Mouse (Mus musculus): ENCODE measurements around the gene Cfap126.
"Not testable (repeated sequence)": the region's sequence is repeated elsewhere in the genome, so short reads cannot be mapped to it uniquely, and the experiment has no call there.

Cfap126 gene

DNA sequence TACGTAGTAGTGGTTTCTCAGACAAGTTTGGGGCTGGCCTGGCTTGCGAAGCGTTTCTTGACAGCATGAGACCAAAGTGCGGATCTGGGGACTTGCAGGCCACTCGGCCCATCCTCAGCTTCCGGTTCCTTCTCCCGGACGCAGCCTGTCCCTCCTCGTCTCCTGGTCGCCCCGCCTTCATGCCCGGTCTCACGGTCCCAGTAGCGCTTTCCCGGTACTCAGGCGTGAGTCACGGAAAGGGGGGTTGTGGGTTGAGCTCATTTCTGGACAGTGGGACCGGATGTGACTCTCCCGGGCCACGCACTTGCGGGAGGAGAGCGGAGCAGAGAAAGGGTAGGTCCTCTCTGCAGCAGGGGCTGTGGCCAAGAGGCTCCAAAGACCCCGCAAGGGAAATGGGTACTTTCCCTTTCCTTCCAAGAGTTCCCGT, at the start of gene Cfap126:
TSS of gene Cfap126 (plus strand) at position 46 of the 427 bp plus-strand sequence.
- in situ Hi-C loops (cut with MboI, MseI): no loop called here

DNA sequence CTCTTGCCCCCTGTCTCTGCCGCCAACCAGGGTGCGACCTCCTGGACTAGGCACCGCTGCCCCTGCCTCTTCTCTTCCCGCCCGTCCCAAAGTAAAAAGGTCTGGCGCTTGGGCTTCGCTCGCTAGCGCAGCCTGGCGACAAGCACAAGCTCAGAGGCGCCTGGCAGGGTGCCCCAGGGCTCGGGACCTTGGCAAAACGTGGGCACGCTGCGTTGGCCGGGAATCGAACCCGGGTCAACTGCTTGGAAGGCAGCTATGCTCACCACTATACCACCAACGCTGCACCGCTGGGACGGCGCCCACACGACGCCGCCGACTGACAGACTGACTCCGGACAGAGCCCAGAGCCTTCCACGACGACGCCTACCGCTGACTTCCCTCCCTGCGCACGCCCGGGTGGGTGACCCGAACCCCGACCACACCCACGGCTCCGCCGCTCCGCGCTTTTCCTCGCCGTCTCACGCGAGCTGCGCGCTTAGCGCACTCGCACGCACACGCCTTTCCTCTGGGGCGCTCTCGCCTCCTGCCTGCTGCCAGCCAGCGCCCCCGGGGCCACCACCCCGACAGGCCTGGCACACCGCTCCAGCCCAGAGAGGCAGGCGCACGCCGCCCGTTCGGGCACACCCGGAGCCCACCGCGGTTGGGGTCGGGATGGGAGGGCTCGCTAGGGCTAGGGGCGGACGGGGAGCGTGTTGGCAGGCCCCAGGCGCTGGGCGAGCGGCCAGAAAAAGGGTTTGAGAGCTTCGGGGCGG, 49.1 kb upstream of the Cfap126 start, which contains the start of gene Fcgr3:
TSS of gene Fcgr3 (minus strand) at position 445 of the 752 bp plus-strand sequence.
- in situ Hi-C loops (cut with MboI, MseI): not testable (repeated sequence)

DNA sequence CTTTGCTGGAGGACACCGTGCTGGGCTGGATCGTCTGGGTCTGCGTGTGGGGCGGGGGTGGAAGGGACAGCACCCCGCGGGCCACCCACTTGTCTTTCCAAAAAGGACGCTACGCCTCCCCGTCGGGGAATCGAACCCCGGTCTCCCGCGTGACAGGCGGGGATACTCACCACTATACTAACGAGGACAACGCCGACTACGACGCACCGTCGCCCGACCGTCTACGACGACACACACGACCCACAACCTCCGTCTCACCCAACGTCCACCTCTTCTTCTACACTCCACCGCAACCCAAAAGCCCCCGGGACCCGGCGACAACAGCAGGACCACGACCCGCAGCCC, 48.5 kb upstream of the Cfap126 start:
- in situ Hi-C loops (cut with MboI, MseI): not testable (repeated sequence)

DNA sequence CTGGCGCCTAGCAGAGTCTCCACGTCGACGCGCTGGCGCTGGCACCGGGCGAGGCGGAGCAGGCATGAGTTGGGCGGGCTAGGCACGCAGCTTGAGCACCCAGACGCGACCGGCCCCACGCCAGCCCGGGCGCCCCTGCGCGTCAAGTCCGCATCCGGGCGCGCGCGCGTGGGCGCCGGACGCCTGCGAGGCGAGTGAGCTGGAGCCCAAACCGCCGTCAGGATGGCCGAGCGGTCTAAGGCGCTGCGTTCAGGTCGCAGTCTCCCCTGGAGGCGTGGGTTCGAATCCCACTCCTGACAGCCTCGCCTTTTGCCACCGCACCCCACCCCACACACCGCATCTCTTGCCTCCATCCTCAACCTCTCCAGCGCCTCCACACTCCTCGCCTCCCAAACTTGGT, 48.0 kb upstream of the Cfap126 start:
- in situ Hi-C loops (cut with MboI, MseI): not testable (repeated sequence)

DNA sequence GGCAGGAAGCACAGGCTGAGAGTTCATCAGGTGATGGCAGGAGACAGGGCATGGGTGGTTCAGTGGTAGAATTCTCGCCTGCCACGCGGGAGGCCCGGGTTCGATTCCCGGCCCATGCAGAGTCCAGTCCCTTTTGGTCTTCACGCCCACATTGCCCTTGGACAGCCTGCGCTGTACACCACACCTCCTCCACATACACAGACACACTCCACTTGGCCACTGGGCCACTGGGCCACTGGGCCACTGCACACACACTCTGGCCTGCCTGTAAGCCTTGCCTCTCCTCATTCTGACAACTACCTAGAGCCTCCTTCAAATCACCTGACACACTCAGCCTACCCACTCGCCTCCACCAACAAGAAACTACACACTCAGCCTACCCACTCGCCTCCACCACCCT, 47.1 kb upstream of the Cfap126 start:
- in situ Hi-C loops (cut with MboI, MseI): not testable (repeated sequence)

DNA sequence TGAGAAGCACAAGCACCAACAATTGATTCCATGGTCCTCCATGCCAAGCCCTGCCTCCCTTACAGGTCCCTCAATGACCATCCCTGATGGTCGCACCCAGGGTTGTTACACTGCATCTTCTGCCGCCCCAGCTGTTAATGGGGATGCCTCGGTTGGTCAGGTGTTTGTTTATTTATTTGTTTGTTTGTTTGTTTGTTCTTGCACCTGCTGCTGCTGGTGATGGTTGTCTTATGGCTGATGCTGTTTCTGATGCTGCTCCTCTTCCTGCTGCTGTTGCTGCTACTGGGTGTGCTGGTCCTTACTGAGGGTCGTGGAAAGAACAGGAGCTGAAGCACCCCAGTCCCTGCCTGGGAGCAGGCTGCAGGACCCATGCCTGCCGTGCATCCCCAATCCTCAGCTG, 45.8 kb upstream of the Cfap126 start:
- in situ Hi-C loops (cut with MboI, MseI): not testable (repeated sequence)

DNA sequence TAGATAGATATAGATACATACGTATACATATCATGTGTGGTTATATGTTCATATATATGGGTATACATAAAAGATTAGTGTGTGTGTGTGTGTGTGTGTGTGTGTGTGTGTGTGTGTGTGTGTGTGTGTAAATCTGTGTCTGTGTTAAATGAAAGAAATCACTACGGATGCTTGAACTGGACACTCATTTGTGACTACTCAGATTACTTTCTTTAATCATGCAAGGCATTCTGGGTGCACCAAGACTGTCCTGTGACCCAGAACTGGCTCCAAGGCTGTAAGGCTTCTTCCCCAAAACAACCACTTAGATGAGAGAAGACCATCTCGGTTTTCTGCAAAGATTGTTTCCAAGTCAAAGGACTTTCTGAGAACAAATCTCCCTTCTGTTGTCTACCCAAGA, 44.2 kb upstream of the Cfap126 start:
- in situ Hi-C loops (cut with MboI, MseI): not testable (repeated sequence)

DNA sequence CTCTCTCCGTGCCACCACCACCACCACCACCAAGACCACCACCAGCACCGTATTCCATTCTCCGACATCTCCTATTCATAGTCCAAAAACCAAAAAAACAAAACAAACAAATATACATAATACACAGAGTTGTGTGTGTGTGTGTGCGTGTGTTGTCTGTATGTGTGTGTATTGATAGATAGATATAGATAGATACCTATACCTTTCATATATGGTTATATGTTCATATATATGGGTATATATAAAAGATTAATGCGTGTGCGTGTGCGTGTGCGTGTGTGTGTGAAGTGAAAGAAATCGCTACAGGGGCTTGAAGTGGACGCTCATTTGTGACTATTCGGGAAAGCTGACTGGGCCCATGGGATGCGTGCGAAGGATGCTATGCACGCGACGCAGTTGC, 42.8 kb upstream of the Cfap126 start:
- in situ Hi-C loops (cut with MboI, MseI): not testable (repeated sequence)

DNA sequence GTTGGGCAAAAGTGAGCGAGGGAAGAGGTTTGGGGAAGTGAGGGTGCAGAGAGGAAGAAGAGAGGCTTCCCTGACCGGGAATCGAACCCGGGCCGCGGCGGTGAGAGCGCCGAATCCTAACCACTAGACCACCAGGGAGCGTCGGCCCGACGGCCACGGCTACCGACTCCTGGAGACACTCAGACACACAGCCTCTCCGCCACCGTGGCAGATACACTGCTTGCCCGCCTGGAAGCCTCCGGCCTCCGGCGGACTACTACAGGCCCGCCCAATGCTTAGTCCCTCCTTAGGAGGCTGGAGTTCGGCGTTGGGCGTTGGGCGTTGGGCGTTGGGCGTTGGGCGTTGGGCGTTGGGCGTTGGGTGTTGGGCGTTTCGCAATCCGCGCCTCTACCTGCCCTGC, 42.0 kb upstream of the Cfap126 start:
- in situ Hi-C loops (cut with MboI, MseI): not testable (repeated sequence)

DNA sequence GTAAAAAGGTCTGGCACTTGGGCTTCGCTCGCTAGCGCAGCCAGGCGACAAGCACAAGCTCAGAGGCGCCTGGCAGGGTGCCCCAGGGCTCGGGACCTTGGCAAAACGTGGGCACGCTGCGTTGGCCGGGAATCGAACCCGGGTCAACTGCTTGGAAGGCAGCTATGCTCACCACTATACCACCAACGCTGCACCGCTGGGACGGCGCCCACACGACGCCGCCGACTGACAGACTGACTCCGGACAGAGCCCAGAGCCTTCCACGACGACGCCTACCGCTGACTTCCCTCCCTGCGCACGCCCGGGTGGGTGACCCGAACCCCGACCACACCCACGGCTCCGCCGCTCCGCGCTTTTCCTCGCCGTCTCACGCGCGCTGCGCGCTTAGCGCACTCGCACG, 41.5 kb upstream of the Cfap126 start:
- in situ Hi-C loops (cut with MboI, MseI): not testable (repeated sequence)

DNA sequence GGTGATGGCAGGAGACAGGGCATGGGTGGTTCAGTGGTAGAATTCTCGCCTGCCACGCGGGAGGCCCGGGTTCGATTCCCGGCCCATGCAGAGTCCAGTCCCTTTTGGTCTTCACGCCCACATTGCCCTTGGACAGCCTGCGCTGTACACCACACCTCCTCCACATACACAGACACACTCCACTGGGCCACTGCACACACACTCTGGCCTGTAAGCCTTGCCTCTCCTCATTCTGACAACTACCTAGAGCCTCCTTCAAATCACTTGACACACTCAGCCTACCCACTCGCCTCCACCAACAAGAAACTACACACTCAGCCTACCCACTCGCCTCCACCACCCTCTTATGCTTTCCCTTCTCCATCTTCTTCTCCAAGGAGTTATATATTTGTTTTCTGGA, 39.4 kb upstream of the Cfap126 start:
- in situ Hi-C loops (cut with MboI, MseI): not testable (repeated sequence)

DNA sequence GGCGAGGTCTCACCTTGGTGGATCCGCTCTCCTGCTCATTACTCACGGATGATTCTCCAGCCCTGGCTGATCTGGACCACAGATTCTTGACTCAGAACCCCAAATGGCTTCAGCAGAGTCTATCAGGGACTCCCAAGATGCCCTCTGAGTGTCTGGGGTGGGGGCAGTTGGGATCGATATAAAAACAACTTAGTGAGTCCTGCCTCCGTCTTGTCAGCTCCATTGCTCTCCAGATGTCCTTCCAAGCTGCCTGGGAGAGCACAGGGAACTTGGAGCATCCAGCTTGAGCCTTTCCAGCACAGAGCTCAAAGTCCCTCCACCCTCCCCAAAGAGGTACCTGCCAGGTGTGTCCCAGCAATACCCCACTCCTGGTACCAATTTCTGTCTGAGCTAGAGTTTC, 37.5 kb upstream of the Cfap126 start:
- in situ Hi-C loops (cut with MboI, MseI): not testable (repeated sequence)

DNA sequence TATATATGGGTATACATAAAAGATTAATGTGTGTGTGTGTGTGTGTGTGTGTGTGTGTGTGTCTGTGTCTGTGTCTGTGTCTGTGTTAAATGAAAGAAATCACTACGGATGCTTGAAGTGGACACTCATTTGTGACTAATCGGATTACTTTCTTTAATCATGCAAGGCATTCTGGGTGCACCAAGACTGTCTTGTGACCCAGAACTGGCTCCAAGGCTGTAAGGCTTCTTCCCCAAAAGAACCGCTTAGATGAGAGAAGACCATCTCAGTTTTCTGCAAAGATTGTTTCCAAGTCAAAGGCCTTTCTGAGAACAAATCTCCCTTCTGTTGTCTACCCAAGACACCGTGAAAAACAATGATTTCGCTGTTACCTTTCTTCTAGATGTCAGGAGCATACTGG, 36.5 kb upstream of the Cfap126 start:
- in situ Hi-C loops (cut with MboI, MseI): not testable (repeated sequence)

DNA sequence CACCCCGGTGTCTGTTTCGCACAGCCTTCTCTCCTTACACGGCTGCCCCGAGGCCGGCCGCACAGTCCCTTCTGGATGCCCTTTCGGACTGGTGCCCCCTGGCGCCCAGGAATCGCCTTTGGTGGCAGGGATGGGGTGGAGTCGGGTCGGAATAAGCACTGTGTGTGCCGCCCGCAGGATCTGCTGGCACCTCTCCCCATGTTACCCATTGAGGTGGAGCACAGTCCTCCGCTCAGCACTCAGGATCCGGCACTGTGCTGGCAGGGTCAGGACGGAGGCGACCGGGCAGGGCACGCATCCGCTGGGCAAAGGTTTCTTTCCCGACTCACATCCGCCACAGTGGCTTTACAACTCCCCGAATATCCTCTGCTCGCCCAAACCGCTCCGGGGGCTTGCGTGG, 35.8 kb upstream of the Cfap126 start:
- in situ Hi-C loops (cut with MboI, MseI): not testable (repeated sequence)

DNA sequence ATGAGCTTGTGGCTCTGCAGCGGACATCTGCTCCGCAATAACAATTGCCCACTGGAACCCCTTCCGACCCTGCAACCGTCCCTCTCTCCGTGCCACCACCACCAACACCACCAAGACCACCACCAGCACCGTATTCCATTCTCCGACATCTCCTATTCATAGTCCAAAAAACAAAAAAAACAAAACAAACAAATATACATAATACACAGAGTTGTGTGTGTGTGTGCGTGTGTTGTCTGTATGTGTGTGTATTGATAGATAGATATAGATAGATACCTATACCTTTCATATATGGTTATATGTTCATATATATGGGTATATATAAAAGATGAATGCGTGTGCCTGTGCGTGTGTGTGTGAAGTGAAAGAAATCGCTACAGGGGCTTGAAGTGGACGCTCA, 35.3 kb upstream of the Cfap126 start:
- in situ Hi-C loops (cut with MboI, MseI): not testable (repeated sequence)

DNA sequence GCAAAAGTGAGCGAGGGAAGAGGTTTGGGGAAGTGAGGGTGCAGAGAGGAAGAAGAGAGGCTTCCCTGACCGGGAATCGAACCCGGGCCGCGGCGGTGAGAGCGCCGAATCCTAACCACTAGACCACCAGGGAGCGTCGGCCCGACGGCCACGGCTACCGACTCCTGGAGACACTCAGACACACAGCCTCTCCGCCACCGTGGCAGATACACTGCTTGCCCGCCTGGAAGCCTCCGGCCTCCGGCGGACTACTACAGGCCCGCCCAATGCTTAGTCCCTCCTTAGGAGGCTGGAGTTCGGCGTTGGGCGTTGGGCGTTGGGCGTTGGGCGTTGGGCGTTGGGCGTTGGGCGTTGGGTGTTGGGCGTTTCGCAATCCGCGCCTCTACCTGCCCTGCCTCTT, 34.4 kb upstream of the Cfap126 start:
- in situ Hi-C loops (cut with MboI, MseI): not testable (repeated sequence)

DNA sequence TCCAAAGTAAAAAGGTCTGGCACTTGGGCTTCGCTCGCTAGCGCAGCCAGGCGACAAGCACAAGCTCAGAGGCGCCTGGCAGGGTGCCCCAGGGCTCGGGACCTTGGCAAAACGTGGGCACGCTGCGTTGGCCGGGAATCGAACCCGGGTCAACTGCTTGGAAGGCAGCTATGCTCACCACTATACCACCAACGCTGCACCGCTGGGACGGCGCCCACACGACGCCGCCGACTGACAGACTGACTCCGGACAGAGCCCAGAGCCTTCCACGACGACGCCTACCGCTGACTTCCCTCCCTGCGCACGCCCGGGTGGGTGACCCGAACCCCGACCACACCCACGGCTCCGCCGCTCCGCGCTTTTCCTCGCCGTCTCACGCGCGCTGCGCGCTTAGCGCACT, 33.9 kb upstream of the Cfap126 start:
- in situ Hi-C loops (cut with MboI, MseI): loop anchor here (5.0 kb wide), 1 partner anchor 38 kb away; no protein-coding TSS in a partner anchor

DNA sequence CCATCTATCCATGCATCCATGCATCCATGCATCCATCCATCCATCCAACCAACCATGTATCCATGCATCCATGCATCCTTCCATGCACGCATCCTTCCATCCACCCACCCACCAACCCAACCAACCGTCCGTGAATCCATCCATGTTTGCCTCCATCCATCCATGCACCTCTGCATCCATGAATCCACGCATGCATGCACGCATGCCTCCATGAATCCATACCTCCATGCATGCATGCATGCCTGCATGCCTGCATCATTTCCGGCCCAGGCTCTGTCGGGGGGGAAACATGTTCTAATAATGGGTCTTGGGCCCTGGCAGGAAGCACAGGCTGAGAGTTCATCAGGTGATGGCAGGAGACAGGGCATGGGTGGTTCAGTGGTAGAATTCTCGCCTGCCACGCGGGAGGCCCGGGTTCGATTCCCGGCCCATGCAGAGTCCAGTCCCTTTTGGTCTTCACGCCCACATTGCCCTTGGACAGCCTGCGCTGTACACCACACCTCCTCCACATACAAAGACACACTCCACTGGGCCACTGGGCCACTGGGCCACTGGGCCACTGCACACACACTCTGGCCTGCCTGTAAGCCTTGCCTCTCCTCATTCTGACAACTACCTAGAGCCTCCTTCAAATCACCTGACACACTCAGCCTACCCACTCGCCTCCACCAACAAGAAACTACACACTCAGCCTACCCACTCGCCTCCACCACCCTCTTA, 32.0 kb upstream of the Cfap126 start:
- in situ Hi-C loops (cut with MboI, MseI): loop anchor here (5.0 kb wide), 1 partner anchor 39 kb away; no protein-coding TSS in a partner anchor

DNA sequence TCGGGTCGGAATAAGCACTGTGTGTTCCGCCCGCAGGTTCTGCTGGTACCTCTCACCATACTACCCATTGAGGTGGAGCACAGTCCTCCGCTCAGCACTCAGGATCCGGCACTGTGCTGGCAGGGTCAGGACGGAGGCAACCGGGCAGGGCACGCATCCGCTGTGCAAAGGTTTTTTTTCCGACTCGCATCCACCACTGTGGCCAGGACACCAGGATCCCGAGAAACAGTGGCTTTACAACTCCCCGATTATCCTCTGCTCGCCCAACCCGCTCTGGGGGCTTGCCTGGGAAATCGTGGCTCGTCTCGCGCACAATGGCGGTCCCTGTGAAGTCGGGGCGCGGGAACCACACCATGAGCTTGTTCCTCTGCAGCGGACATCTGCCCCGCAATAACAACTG, 28.0 kb upstream of the Cfap126 start:
- in situ Hi-C loops (cut with MboI, MseI): no loop called here

DNA sequence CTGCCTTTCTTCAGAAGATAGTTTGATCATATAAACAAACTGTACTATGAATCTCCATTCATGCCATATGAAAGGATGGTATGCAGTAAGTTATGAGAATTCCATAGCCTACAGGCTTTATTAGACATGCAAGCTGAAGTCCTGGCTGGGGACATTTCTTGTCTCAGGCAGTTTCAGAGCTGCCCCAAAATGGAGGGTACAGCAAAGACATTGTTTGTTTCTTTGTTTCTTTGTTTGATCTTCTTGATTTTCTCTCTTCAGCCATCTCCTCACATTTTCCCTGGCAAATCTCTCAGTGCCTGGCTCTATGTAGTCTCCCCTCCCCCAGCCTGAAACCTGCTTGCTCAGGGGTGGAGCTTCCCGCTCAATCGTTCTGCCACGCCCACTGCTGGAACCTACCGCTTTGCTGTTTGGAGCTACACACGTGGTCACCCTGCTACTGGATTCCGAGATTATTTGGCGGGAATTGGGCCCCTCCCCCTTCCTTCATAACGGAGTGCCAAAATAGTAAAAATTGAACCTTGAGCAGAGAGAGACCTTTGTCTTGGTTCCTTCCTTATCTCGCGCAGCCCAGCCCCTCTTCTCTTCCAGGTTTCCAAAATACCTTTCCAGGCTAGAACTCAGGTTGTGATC, 25.4 kb upstream of the Cfap126 start:
- in situ Hi-C loops (cut with MboI, MseI): not testable (repeated sequence)

DNA sequence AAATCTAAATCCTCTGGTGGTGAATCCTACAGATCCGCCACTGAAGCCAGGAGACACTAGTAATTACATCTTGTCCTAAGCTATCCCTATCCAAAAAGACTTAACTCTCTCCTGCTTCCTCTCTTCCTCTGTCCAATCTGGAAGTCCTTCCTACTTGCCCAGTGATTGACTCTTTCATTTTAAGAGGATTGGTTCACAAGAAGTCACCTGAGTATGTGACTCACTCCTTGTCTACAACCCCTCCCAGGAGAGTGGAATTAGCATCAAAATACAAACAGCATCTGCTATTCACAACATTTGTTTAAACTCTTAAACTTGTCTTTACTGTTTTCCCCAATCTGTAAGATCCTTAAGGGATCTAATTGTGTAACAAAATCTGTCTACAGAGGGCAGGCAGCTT, 23.8 kb upstream of the Cfap126 start:
- in situ Hi-C loops (cut with MboI, MseI): no loop called here

DNA sequence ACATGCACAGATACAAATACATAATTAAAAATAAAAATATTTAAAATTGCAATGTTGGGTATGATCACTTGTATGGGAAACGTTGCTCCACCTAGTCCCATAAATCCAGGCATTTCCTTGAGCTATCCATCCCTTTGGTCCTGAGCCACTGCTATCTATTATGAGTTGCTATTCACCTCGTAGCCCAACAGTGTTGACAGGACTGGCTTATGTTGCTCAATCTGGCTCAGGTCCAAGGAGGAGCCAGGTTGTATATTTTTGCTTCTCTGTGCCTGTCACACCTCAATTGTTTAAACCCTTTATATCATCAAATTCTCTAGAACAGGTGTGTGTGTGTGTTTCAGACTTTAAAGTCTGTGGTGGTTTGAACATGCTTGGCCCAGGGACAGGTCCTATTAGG, 23.0 kb upstream of the Cfap126 start:
- in situ Hi-C loops (cut with MboI, MseI): no loop called here

DNA sequence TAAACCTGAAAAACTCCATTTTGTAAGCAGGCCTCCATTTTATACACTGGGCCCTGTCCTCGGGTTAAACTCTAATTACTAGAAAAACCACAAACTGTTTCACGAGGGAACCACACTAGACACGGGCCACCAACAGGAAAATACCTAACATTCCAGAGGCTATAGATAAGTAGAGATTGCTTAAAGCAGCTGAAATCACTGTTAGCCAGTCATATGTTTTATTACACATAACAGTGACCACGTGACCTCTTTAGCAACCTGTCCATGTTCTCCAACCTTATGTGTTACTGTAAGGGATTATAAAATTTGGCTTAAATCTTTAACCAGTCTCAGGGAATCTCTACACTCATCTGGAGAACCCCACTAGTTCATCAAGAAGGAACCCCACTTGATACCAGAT, 19.3 kb upstream of the Cfap126 start:
- in situ Hi-C loops (cut with MboI, MseI): no loop called here
